Mouse (Mus musculus) gastrocnemius, postnatal 25 days (tissue): Measurements from ENCODE around the gene Serpina3k. TPM values are rescaled to one million over a fixed set of nuclear protein-coding genes. Genes with fewer than 3 reads are reported as not detected.
"Not testable (repeated sequence)": the region's sequence is repeated elsewhere in the genome, so short reads cannot be mapped to it uniquely, and the experiment has no call there.

ENCODE experiments used
- DNase-seq: peaks from one replicate; pipeline ENCODE4 v3.0.0; 2022
- total RNA-seq, 2 experiments: library from RNA; stranded (reverse); gene quantifications; 1 replicate in 1 of 2; 2 replicates in 1 of 2; pipeline ENCODE4 v1.2.3; 2021

The Serpina3k gene
- total RNA-seq, 2 experiments from 2014 or later, result 0.13 to 0.62 TPM

GRCm38 (mm10) chr12:104388477-104388876 lies 50.2 kb downstream of the Serpina3k start:
- no peak for DNase-seq

GRCm38 (mm10) chr12:104391057-104391456 lies 52.8 kb downstream of the Serpina3k start:
- DNase-seq, result not testable (repeated sequence)

Other genes starting within 250 kb of the Serpina3k start
- gene Serpina5, start 237.4 kb upstream of the Serpina3k start, total RNA-seq, result not detected
- gene Serpina3a, start 225.8 kb upstream of the Serpina3k start, total RNA-seq, result not detected
- gene Serpina3b, start 210.5 kb upstream of the Serpina3k start, total RNA-seq, result not detected
- 1 to 10 TPM in 1 of 2 experiments, under 1 TPM in 1; 0.72 to 6.2 TPM for gene Serpina3c, start 184.6 kb upstream of the Serpina3k start, total RNA-seq
- not detected for gene Serpina3f, start 123.9 kb upstream of the Serpina3k start, total RNA-seq
- gene Serpina3g, start 102.2 kb upstream of the Serpina3k start, total RNA-seq, result not detected
- not detected for gene Serpina3i, start 75.4 kb upstream of the Serpina3k start, total RNA-seq
- gene Serpina3j, start 23.9 kb upstream of the Serpina3k start, total RNA-seq, result not detected
- gene Serpina3m, start within 50 bp of the Serpina3k start, total RNA-seq, result under 1 TPM in 1 of 2 experiments, not detected in 1; 0.59 TPM
- gene Serpina3n, start 68.2 kb downstream of the Serpina3k start, total RNA-seq, result 10 to 100 TPM in 1 of 2 experiments, 1 to 10 TPM in 1; 2.4 to 14.9 TPM
- gene Gsc, start 134.8 kb downstream of the Serpina3k start, total RNA-seq, result under 1 TPM in 1 of 2 experiments, not detected in 1; 0.20 TPM